Mouse (Mus musculus): ENCODE results near the gene Olfr600. TPM values are rescaled to one million over a fixed set of nuclear protein-coding genes. Genes with fewer than 3 reads are reported as not detected.

The Olfr600 gene
- not detected for polyA plus RNA-seq (2012; fragmentation: generic; extraction: Trizol)
- long read RNA-seq, experiment 1: 0 reads
- long read RNA-seq, experiment 2: 0 reads

DNA sequence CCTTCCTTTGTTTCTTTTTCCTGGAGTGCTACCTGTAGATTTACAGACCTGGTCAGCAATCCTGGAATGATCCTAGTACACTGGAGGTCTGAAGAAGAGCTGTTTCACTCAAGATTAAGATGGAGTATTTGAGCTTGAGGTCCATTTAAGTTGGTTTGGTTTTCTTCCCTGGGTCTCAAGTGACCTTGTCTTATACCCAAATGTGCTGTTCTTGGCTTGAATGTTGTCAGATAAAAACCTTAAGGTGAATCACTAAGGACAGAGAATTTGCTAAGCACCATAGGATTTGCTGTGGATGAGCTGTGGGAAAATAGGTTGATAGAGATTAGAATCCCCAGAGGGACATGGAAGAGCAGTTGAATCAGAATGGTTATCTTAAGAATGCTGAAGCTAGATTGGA lies at the start of gene Olfr600:
TSS of gene Olfr600 (minus strand) at position 101 of the 400 bp plus-strand sequence.
- Histone ChIP-seq H3K4me3 (ENCODE audit: insufficient read depth, poor library complexity, severe bottlenecking) (no peak within 1 kb of the TSS), H3K36me3 (ENCODE audit: control insufficient read depth, insufficient read depth) (no peaks in the 10 kb centered on the region), H3ac (ENCODE audit: control insufficient read depth, insufficient read length, low read depth) (no peak within 1 kb of the TSS), H3K27me3 (ENCODE audit: control insufficient read depth, insufficient read depth, insufficient read length) (no peaks in the 10 kb centered on the region), H3K79me2 (ENCODE audit: control insufficient read depth, insufficient read depth) (no peaks in the 10 kb centered on the region), H3K79me3 (ENCODE audit: low read depth) (no peaks in the 10 kb centered on the region)
- no peak for TF ChIP-seq MAX (IDR thresholded peaks at IDR 0.05)
- TF ChIP-seq MYOG (IDR thresholded peaks at IDR 0.05; ENCODE audit: control insufficient read depth, extremely low read depth, insufficient read length): no peak
- TF ChIP-seq CTCF (IDR thresholded peaks at IDR 0.05; ENCODE audit: control insufficient read depth, insufficient read depth, insufficient read length): no peak
- no peak for TF ChIP-seq FOSL1 (IDR thresholded peaks at IDR 0.05; ENCODE audit: insufficient read depth, low read length, poor library complexity, severe bottlenecking)
- TF ChIP-seq MYOD1 (IDR thresholded peaks at IDR 0.05; ENCODE audit: control insufficient read depth, insufficient read length, low read depth): no peak
- no peak for TF ChIP-seq CEBPB (IDR thresholded peaks at IDR 0.05; ENCODE audit: low read depth)
- no peak for TF ChIP-seq USF1 (IDR thresholded peaks at IDR 0.05; ENCODE audit: low read depth)

DNA sequence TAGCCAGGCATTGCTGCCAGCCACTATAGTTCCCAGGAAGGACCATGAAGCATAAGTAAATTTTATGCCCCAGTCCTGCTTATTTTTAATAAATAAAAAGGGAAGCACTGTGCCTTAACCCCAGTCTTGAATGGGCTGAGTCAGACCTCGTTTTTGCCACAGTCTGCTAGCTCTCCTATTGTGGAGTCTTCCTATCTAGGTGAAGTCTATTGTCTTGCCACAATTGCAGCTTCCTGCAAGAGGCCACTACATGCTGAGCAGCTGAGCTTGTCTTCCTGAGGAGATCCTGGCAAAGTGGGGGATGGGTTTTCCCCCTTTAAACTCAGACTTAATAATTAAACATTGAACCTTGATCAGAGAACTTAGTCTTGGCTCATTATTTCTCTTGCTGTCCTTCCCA lies 49.5 kb upstream of the Olfr600 start:
- TF ChIP-seq MYOG (IDR thresholded peaks at IDR 0.05; ENCODE audit: control insufficient read depth, extremely low read depth, insufficient read length): no peak
- TF ChIP-seq CTCF (IDR thresholded peaks at IDR 0.05; ENCODE audit: control insufficient read depth, insufficient read depth, insufficient read length): no peak
- TF ChIP-seq MYOD1 (IDR thresholded peaks at IDR 0.05; ENCODE audit: control insufficient read depth, insufficient read length, low read depth): no peak
- TF ChIP-seq MAX (IDR thresholded peaks at IDR 0.05): no peak
- TF ChIP-seq FOSL1 (IDR thresholded peaks at IDR 0.05; ENCODE audit: insufficient read depth, low read length, poor library complexity, severe bottlenecking): no peak
- no peak for TF ChIP-seq CEBPB (IDR thresholded peaks at IDR 0.05; ENCODE audit: low read depth)
- no peak for TF ChIP-seq USF1 (IDR thresholded peaks at IDR 0.05; ENCODE audit: low read depth)
- no peaks in the 10 kb centered on the region for H3K36me3 ChIP-seq (ENCODE audit: control insufficient read depth, insufficient read depth)
- no peaks in the 10 kb centered on the region for H3K27me3 ChIP-seq (ENCODE audit: control insufficient read depth, insufficient read depth, insufficient read length)
- no peak overlapping the region for H3K4me3 ChIP-seq (ENCODE audit: insufficient read depth, poor library complexity, severe bottlenecking)
- no peaks in the 10 kb centered on the region for H3K79me2 ChIP-seq (ENCODE audit: control insufficient read depth, insufficient read depth)
- H3ac ChIP-seq (ENCODE audit: control insufficient read depth, insufficient read length, low read depth): no peak overlapping the region
- no peaks in the 10 kb centered on the region for H3K79me3 ChIP-seq (ENCODE audit: low read depth)

DNA sequence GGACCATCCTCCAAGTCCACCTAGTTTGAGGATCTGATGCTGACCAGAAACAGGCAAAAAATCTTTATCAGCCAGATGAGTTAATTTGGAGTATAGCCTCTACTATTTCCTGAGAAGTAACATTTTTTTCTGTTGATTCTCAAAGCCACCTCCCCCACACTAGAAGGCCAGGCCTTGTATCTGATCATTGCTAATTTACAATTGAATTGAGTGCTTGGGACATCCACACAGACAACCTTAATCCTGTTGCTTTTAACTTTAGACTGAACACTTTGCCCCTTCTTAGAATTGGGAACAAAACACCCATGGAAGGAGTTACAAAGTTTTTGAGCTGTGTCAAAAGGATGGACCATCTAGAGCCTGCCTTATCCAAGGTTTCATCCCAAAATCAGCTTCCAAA lies 48.3 kb upstream of the Olfr600 start:
- no peak for TF ChIP-seq USF1 (IDR thresholded peaks at IDR 0.05; ENCODE audit: low read depth)
- no peaks in the 10 kb centered on the region for H3K27me3 ChIP-seq (ENCODE audit: control insufficient read depth, insufficient read depth, insufficient read length)
- H3K79me3 ChIP-seq (ENCODE audit: low read depth): no peaks in the 10 kb centered on the region
- H3K79me2 ChIP-seq (ENCODE audit: control insufficient read depth, insufficient read depth): no peaks in the 10 kb centered on the region
- no peak overlapping the region for H3K4me3 ChIP-seq (ENCODE audit: insufficient read depth, poor library complexity, severe bottlenecking)
- H3ac ChIP-seq (ENCODE audit: control insufficient read depth, insufficient read length, low read depth): no peak overlapping the region
- no peaks in the 10 kb centered on the region for H3K36me3 ChIP-seq (ENCODE audit: control insufficient read depth, insufficient read depth)

DNA sequence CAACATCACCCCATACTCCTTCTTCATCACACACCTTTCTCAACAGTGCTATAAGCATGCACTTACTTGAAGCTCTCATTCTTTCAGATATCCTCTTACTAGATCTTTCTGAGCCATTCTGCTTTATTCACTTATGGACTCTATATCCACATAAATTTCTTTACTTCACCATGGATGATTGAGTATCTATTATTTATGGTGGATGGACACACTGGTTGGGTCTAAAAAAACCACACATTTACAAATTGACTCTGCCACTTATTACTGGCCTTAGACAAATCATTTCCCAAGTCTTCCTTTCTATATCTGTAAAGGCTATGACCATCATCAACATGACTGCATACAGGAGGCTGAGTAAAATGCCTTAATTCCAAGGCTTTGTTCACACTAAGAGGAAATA lies 36.6 kb upstream of the Olfr600 start, which contains the start of gene Olfr603:
TSS of gene Olfr603 (minus strand) at position 101 of the 400 bp plus-strand sequence.
- H3ac ChIP-seq (ENCODE audit: control insufficient read depth, insufficient read length, low read depth): no peak within 1 kb of the TSS
- no peaks in the 10 kb centered on the region for H3K79me3 ChIP-seq (ENCODE audit: low read depth)
- H3K27me3 ChIP-seq (ENCODE audit: control insufficient read depth, insufficient read depth, insufficient read length): no peaks in the 10 kb centered on the region
- H3K79me2 ChIP-seq (ENCODE audit: control insufficient read depth, insufficient read depth): no peaks in the 10 kb centered on the region
- no peak within 1 kb of the TSS for H3K4me3 ChIP-seq (ENCODE audit: insufficient read depth, poor library complexity, severe bottlenecking)
- TF ChIP-seq MYOG (IDR thresholded peaks at IDR 0.05; ENCODE audit: control insufficient read depth, extremely low read depth, insufficient read length): no peak
- no peak for TF ChIP-seq CEBPB (IDR thresholded peaks at IDR 0.05; ENCODE audit: low read depth)
- TF ChIP-seq MYOD1 (IDR thresholded peaks at IDR 0.05; ENCODE audit: control insufficient read depth, insufficient read length, low read depth): no peak
- TF ChIP-seq MAX (IDR thresholded peaks at IDR 0.05): no peak
- no peak for TF ChIP-seq FOSL1 (IDR thresholded peaks at IDR 0.05; ENCODE audit: insufficient read depth, low read length, poor library complexity, severe bottlenecking)
- no peaks in the 10 kb centered on the region for H3K36me3 ChIP-seq (ENCODE audit: control insufficient read depth, insufficient read depth)

DNA sequence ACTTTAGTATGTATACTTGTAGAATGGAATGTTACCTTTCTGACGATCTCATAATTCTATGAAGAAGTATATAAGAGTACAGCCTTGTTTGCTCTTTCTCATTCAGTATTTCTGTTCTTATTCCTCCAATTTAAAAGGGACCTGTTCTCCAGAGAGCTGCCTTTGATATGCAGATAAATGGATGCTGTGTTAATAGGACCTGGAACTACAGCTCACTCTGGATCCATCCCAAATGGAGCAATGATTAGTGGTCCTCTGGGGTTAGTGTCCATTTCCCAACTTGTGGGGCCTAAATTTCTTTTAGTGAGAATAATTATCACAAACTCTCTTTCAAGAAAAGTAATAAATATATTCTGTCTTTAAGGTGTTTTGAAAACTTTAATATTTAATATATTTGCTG lies 13.1 kb upstream of the Olfr600 start, which contains the start of gene Olfr601:
TSS of gene Olfr601 (minus strand) at position 101 of the 400 bp plus-strand sequence.
- TF ChIP-seq MYOD1 (IDR thresholded peaks at IDR 0.05; ENCODE audit: control insufficient read depth, insufficient read length, low read depth) (no peak), FOSL1 (IDR thresholded peaks at IDR 0.05; ENCODE audit: insufficient read depth, low read length, poor library complexity, severe bottlenecking) (no peak), MYOG (IDR thresholded peaks at IDR 0.05; ENCODE audit: control insufficient read depth, extremely low read depth, insufficient read length) (no peak), USF1 (IDR thresholded peaks at IDR 0.05; ENCODE audit: low read depth) (no peak), CTCF (IDR thresholded peaks at IDR 0.05; ENCODE audit: control insufficient read depth, insufficient read depth, insufficient read length) (no peak)
- Histone ChIP-seq H3ac (ENCODE audit: control insufficient read depth, insufficient read length, low read depth) (no peak within 1 kb of the TSS), H3K79me3 (ENCODE audit: low read depth) (no peaks in the 10 kb centered on the region)

DNA sequence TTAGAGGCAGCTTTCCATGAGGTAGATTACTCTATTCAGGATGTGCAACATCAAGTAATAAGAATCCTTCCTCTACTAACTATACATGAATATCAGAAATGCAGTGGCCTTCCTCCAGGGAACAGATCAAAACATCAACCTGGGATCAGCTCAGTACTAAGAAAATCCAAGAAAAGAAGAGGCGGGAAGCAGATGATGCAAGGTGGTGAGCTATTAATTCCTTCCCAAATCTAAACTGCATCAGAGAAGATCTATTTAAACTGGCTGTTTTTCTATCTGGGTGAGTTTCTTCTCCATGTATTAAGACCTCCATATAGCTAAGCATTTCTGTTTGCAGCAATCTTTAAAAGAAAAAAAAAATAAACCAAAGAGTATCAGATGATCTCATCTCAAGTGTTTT lies 13.9 kb downstream of the Olfr600 start, which contains the start of gene Olfr599:
TSS of gene Olfr599 (plus strand) at position 301 of the 400 bp plus-strand sequence.
- H3K27me3 ChIP-seq (ENCODE audit: control insufficient read depth, insufficient read depth, insufficient read length): no peaks in the 10 kb centered on the region
- no peak within 1 kb of the TSS for H3K4me3 ChIP-seq (ENCODE audit: insufficient read depth, poor library complexity, severe bottlenecking)
- no peaks in the 10 kb centered on the region for H3K79me3 ChIP-seq (ENCODE audit: low read depth)
- no peak within 1 kb of the TSS for H3ac ChIP-seq (ENCODE audit: control insufficient read depth, insufficient read length, low read depth)
- no peaks in the 10 kb centered on the region for H3K79me2 ChIP-seq (ENCODE audit: control insufficient read depth, insufficient read depth)
- no peaks in the 10 kb centered on the region for H3K36me3 ChIP-seq (ENCODE audit: control insufficient read depth, insufficient read depth)
- TF ChIP-seq MYOG (IDR thresholded peaks at IDR 0.05; ENCODE audit: control insufficient read depth, extremely low read depth, insufficient read length) (no peak), CTCF (IDR thresholded peaks at IDR 0.05; ENCODE audit: control insufficient read depth, insufficient read depth, insufficient read length) (no peak), MAX (IDR thresholded peaks at IDR 0.05) (no peak), MYOD1 (IDR thresholded peaks at IDR 0.05; ENCODE audit: control insufficient read depth, insufficient read length, low read depth) (no peak), CEBPB (IDR thresholded peaks at IDR 0.05; ENCODE audit: low read depth) (no peak), USF1 (IDR thresholded peaks at IDR 0.05; ENCODE audit: low read depth) (no peak), FOSL1 (IDR thresholded peaks at IDR 0.05; ENCODE audit: insufficient read depth, low read length, poor library complexity, severe bottlenecking) (no peak)

More for the DNA sequence above, 13.1 kb upstream of the Olfr600 start, which contains the start of gene Olfr601:
- H3K4me3 ChIP-seq (ENCODE audit: insufficient read depth, poor library complexity, severe bottlenecking): no peak within 1 kb of the TSS
- H3K27me3 ChIP-seq (ENCODE audit: control insufficient read depth, insufficient read depth, insufficient read length): no peaks in the 10 kb centered on the region
- no peaks in the 10 kb centered on the region for H3K36me3 ChIP-seq (ENCODE audit: control insufficient read depth, insufficient read depth)
- H3K79me2 ChIP-seq (ENCODE audit: control insufficient read depth, insufficient read depth): no peaks in the 10 kb centered on the region
